Mouse (Mus musculus): Measurements from ENCODE around the gene Vwde. TPM values are rescaled to one million over a fixed set of nuclear protein-coding genes. Genes with fewer than 3 reads are reported as not detected.

Gene Vwde
- under 1 TPM in 2 of 3 experiments, not detected in 1; 0.13 to 0.21 TPM for polyA plus RNA-seq (2017; shearing (Covaris generic))

DNA sequence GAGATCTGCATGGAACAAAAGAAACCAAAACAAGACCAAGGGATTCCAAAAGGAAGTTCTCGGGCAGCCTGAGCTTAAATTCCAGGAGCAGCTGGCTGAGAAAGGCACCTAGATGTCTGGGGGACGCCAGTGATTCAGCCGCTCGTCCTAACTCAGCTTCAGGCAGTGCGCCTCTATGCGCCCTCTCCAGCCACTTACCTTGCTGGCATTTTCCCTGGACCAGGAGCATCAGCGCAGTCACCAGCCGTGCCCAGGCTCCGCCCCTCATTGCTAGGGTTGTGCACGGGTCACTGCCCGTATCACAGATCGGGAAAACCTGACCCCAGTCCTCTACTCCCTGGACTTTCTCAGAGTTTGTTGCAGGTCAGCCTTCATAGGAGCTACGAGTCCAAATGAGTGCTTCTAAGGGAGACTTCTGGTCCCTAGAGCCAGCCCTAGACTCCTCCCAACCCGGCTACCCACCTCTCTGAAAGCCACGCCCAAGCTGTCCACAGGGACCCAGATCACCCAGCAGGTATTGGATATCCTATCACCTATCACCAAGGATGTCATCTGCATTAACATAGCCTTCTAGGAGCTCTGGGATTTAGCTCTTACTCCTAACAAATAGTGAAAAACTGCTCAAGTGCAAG is at the start of gene Vwde:
TSS of gene Vwde (minus strand) at position 370 of the 632 bp plus-strand sequence.
- ATAC-seq = no peak

DNA sequence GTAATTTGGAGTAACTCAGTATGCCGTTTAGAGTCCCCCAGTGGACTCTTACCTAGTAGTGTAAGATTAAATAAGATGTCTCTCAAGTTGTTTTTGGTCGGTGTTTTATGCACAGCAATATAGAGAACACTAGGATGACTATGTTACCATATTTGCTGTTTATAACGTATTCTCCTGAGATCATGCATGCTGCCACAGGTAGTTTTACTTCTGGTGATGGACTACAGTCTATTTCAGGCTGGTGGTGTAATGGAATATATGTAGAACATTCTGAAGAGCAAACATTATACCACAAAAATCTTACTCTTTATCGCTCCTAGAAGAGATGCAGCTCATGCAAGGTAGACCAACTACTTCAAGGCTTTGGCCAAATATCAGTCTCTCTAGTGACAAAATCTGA is 30.6 kb upstream of the Vwde start:
- ATAC-seq = no peak

DNA sequence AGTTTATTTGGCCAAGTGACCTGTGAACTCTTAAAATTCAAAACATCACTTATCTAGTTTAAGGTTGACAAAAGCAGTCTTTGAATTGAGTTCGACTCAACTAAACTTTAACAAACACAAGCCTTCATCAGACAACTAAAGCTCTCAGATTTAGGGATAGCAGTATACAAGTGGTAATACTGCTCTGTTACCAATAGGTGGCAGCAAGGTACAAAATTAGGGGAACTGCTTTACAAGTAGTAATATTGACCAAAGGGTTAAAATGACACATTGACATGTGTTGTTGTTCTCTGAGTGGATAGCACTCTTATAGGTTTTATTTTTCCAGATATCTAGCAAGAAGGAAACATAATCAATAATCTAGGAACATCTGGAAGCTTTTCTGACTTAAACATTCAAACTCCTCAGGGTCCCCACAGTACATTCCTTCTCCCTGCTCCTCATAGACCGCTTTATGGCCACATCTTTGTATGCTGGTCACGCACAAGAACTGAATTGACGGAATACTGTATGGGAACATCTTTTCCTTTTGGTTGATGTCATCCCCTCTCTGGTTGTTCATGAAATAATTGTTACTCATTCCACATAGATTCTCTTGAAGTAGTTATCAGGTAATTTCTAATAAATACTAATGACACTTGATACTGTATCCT is 23.7 kb upstream of the Vwde start:
- peak; percentile 50 for ATAC-seq

DNA sequence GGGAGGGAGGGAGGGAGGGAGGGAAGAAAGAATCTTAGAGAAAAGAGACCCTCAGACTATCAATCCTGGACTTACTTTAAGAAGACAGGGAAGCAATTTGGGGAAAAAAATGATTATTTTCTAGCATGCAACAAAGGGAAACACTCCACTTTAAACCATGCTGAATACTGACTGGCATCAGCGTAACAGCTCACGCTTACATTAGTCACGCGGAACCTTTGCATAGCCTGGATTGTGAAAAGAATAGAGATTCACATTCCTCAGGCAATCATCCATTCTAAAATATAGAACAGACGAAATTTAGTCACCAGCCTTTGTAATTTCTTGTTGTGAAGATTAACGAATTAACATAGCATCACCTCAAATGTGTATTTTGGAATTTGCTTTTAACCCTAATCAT is 18.6 kb downstream of the Vwde start:
- no peak for ATAC-seq

DNA sequence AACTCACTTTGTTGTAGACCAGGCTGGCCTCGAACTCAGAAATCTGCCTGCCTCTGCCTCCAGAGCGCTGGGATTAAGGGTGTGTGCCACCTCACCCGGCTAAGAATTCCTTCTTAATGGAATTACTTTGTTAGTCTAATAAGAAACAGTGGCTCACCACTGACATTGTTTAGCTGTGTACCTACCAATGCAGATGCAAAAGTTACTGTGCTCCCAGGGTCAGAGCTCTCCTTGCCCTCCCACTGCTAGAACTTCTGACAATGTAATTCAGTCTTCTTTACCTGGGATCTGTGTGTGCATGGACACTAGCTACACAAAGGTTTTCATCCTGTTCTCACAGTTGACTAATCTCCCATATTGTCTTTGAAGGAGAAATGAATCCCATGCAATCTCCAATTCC is 27.3 kb downstream of the Vwde start:
- ATAC-seq = no peak

DNA sequence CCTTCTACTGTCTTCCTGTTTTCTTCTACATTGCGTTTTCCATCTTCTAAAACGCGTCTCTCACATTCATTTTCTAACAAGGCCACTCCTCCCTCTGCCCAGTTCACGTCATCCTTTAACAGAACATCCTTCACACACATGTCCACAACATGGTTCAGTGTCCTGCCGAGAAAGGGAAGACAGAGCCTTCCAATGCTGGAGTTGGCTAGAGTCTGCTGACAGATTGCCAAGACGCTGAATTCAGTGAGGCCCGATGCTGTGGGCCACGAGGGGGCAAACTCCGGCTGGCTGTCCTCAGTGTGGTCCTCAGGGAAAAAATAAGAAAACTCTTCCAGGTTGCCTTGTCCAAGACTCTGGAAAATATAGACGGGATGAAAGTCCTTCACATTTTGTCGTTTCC is 37.9 kb downstream of the Vwde start:
- ATAC-seq = no peak

DNA sequence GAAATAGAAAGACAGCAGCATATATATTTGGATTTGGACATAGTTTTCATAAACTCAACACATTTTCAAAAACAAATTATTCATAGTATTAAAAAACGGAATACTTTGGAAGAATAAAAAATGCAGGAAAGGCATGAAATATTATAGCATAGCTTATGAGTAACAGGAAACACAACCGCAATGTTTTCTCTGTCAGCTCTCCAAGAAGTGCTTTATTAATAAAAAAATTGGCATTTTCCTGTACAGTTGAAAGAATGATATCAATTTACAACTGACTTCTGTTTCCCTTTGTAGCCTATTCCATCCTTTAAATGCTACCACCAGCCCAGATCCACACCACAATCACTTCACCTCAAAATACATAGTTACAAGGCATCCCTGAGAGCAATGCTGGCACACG is 44.7 kb downstream of the Vwde start:
- no peak for ATAC-seq

DNA sequence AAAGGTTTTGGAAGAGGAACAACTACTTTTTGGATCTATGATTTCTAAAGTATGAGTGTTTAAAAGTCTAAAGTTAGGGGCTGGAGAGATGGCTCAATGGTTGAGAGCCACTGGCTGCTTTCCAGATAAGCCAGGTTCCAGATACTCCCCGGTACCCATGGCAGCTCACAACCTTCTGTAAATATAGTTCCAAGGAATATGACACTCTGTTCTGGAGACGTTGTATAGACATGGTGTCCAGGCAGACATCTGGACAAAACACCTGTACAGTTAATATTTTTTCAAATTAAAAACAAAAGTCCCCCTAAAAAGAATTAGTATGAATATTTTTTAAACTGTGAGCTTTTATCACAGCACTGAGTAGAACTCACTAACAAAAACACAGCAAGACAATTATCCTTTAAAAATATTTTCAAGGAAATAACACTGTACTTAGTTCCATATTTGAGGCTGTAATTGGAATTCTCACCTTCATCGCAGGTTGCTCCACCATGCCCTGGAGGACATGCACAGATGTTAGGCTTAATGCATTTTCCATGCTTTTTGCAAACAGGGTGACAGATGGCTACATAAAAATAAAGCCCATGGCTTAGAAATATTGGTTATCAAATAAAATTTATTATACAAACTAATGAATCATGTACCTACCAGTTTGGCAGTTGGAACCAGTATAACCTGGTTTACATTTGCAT is 55.2 kb downstream of the Vwde start:
- no peak for ATAC-seq

DNA sequence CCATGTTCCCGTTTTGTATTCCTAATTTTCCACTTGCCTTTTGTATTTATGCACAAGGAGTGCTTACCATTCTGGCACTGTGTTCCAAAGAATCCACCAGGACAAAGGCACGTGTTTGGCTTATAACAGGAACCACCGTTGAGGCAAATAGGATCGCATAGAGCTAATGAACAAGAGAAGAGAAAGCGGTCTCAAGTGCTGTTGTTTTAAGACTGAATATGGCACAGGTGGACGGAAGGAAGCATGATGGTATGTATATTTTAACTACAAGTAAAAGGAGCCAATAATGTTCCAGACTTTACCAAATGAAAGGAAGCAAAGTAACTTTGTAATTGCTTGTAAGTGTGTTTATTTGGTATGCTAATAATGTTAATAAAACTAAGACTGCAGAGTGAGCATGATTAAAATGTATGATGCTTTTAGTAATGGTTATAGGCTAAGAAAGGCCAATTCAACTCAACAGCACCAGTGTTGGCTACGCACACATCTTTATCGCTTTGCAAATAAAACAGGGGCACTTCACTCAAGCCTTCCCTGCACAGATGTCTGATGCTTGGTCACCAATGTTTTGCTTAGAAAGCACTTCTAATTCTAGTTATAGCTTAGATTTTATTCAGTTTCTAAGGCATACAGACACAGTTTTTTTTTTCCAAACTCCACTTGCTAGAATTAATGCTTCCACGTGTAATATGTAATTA is 58.4 kb downstream of the Vwde start:
- no peak for ATAC-seq

DNA sequence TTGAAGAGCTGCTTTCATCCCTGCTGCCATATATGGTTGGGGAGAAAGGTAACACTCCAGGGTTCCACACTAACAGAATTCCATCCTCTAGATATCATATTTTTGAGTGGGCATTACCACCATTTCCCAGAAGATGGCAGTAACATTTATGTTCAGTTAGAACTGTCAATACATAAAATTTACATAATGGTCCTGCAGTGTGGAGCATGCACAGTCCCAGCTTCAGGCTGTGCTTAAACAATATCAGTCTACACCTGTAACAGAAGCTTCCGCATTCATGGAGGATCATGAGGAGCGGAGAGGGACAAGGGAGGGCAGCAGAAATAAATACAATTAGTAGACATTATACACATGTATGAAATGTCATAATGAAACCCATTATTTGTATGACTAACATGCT is 65.3 kb downstream of the Vwde start:
- ATAC-seq = no peak

DNA sequence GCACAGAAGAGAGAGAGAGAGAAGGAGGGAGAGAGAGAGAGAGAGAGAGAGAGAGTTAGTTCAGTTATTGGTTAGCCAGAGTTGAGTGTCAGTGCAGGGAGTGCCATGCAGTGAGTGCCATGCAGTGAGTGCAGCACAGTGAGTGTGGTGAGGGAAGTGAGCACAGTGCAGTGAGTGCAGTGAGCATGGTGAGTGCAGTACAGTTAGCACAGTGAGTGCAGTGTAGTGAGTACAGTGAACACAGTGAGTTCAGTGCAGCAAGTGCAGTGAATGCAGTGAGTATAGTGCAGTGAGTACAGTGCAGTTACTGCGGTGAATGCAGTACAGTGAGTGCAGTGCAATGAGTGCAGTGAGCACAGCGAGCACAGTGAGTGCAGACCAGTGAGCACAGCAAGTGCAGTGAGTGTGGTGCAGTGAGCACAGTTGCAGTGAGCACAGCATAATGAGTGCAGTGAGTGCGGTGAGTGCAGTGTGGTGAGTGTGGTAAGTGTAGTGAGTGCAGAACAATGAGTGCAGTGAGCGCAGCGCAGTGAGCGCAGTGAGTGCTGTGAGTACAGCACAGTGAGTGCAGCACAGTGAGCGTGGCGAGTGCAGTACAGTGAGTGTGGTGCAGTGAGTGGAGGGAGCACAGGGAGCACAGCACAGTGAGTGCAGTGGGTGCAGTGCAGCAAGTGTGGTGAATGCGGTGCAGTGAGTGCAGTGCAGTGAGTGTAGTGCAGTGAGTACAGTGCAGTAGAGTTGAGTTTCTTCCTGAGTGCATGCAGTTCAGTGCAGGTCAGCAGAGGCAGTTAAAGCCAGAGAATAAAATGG is 70.7 kb downstream of the Vwde start:
- ATAC-seq = no peak

DNA sequence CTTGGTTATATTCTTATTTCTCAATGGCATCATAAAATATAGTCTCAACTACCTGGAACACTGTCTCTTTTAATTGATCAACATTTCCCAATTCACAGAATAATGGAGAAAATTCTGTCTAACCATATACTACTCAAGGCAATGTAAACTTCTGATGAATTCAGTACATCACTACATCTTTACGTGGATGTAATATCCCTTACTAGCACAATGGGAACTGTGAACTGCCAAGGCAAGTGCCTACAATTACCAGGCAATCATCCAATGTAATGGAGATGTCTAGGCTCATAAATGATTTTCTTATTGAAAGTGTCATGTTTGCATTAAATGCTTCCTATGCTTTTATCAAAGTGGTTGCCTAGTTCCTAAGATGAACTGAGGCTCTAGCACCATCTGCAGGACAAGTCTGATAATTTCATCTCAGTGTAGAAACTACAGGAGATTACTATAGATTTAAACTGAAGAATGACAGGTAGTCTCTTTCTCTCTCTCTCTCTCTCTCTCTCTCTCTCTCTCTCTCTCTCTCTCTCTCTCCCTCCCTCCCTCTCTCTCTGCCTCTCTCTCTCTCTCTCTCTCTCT is 72.6 kb downstream of the Vwde start:
- ATAC-seq = peak; percentile 90

DNA sequence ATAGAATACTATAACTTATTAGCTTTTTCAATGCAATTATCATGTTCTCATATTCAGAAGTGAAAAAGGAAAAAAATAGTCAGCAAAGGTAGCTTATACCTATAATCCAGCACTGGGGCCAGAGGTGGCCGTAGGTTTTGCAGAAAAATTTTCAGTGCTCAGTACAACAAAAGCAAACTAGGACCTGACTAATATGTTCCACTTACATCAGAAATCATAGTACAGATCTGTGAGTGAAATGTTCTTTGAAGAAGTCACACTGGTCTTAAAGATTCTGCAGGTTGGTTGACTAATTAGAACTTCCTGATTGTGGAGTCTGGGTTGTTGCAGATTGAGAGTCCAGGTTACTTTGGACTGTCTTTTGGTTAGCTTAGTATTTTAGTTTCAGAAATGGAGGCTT is 87.5 kb downstream of the Vwde start:
- ATAC-seq = peak; percentile 67

DNA sequence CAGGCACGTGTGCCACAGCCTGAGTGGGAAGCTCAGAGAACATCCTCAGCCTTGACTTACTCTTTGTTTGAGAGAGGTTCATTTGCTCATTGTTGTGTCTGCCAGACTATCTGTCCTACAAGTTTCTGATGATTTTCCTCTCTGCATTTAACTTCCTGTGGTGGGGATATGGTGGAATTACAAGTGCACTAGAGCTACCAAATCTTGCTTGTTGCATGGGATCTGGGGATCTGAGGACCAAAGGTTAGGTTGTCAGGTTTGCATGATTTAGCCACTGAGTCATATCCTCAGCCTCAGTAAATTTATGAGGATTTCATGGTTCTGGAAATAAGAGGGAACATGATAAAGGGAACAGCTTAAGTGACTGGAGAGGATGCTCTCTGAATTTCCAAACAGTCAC is 116.1 kb downstream of the Vwde start:
- ATAC-seq = no peak

Other genes starting within 250 kb of the Vwde start
- gene Tmem106b, start 155.2 kb downstream of the Vwde start, polyA plus RNA-seq (2017; shearing (Covaris generic)) = 10 to 100 TPM; 31.6 to 38.1 (median 37.0) TPM